Mouse (Mus musculus) MEL (cell line): ENCODE measurements around the gene Ugt1a10.

Experiments used
- CHD1 ChIP-seq: IDR thresholded peaks from 2 replicates; pipeline ENCODE4 v1.6.1; 2012; ENCODE audit warnings: low read depth, mild to moderate bottlenecking, inconsistent platforms, low read length, improper control_type of control experiment
- CTCF ChIP-seq, 3 experiments: IDR thresholded peaks in 2 of 3; conservative IDR thresholded peaks in 1 of 3; 2 replicates each; pipeline ENCODE4 v1.5.1; 2011 to 2012; ENCODE audit warnings: low read length in 3 of 3, low read depth in 2 of 3, mild to moderate bottlenecking in 2 of 3, improper control_type of control experiment in 1 of 3, inconsistent platforms in 1 of 3, mixed read lengths in 1 of 3, moderate library complexity in 1 of 3; ENCODE audit not compliant: control insufficient read depth in 1 of 3, insufficient read depth in 1 of 3, poor library complexity in 1 of 3, severe bottlenecking in 1 of 3
- E2F4 ChIP-seq: IDR thresholded peaks from 2 replicates; pipeline ENCODE4 v1.6.1; 2011; ENCODE audit warnings: low read depth, low read length, improper control_type of control experiment, borderline replicate concordance
- ELF1 ChIP-seq: IDR thresholded peaks from 2 replicates; pipeline ENCODE4 v1.6.1; 2014; ENCODE audit warnings: low read depth, mild to moderate bottlenecking, inconsistent platforms, low read length, improper control_type of control experiment, moderate library complexity
- EP300 ChIP-seq, 2 experiments: IDR thresholded peaks; 2 replicates each; pipeline ENCODE4 v1.6.1; 2011; ENCODE audit warnings: improper control_type of control experiment in 2 of 2, low read length in 2 of 2, low read depth in 1 of 2, mild to moderate bottlenecking in 1 of 2
- KAT2A ChIP-seq: conservative IDR thresholded peaks from 2 replicates; pipeline ENCODE4 v1.6.1; 2012; ENCODE audit warnings: low read depth, low read length, improper control_type of control experiment, inconsistent platforms
- NRF1 ChIP-seq: IDR thresholded peaks from 2 replicates; pipeline ENCODE4 v1.6.1; 2014; ENCODE audit warnings: low read depth, mild to moderate bottlenecking, inconsistent platforms, low read length, improper control_type of control experiment, moderate library complexity; ENCODE audit not compliant: poor library complexity, insufficient read depth, severe bottlenecking
- POLR2A ChIP-seq, 2 experiments: IDR thresholded peaks; 2 replicates each; pipeline ENCODE4 v1.6.1; 2011 to 2012; ENCODE audit warnings: low read length in 2 of 2, mild to moderate bottlenecking in 2 of 2, control low read depth in 1 of 2, improper control_type of control experiment in 1 of 2, low read depth in 1 of 2, moderate library complexity in 1 of 2; ENCODE audit not compliant: control insufficient read depth in 1 of 2, insufficient read depth in 1 of 2, poor library complexity in 1 of 2
- TAL1 ChIP-seq: IDR thresholded peaks from 2 replicates; pipeline ENCODE4 v1.6.1; 2012; ENCODE audit warnings: mild to moderate bottlenecking, inconsistent platforms, low read length, moderate library complexity, mixed read lengths
- UBTF ChIP-seq: IDR thresholded peaks from 2 replicates; pipeline ENCODE4 v1.6.1; 2012; ENCODE audit warnings: low read depth, mild to moderate bottlenecking, inconsistent platforms, low read length, improper control_type of control experiment, moderate library complexity, borderline replicate concordance; ENCODE audit not compliant: insufficient read depth
- USF1 ChIP-seq: IDR thresholded peaks from 2 replicates; pipeline ENCODE4 v1.6.1; 2014; ENCODE audit warnings: low read depth, mild to moderate bottlenecking, inconsistent platforms, low read length, improper control_type of control experiment, moderate library complexity
- USF2 ChIP-seq, 2 experiments: IDR thresholded peaks; 2 replicates each; pipeline ENCODE4 v1.6.1; 2011 to 2012; ENCODE audit warnings: improper control_type of control experiment in 2 of 2, low read length in 2 of 2, borderline replicate concordance in 1 of 2, inconsistent platforms in 1 of 2, low read depth in 1 of 2, mild to moderate bottlenecking in 1 of 2; ENCODE audit not compliant: insufficient read depth in 1 of 2

DNA sequence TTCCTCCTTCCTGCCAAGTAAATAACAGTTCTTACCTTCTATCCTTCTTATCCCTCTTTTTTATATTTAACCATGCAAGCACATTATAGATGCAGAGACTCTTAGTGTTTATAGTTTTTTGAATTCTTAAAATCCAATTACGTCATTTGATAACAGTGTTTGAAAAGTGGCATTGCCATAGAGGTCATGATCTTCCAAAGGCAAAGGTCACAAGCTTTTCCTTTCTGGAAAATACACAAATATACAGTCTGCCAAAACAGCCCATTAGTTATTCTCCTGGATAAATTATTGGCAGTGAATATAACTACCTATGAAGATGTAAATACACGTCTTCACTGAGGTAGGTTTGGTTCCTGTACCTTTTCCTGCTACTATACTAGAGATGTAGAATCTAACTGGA, 19.3 kb downstream of the Ugt1a10 start:
- TF ChIP-seq E2F4 (no peak), CHD1 (no peak), UBTF (no peak), EP300 (IDR thresholded peaks at IDR 0.05; ENCODE audit: low read depth in 1 of 2, low read length in 2 of 2) (no peak), NRF1 (no peak), POLR2A (IDR thresholded peaks at IDR 0.05; ENCODE audit: control insufficient read depth in 1 of 2, insufficient read depth in 1 of 2, low read depth in 1 of 2, low read length in 2 of 2, poor library complexity in 1 of 2) (no peak), CTCF (IDR thresholded peaks at IDR 0.05 in 2 of 3, conservative IDR thresholded peaks at IDR 0.05 in 1 of 3; ENCODE audit: control insufficient read depth in 1 of 3, insufficient read depth in 1 of 3, low read depth in 2 of 3, low read length in 3 of 3, poor library complexity in 1 of 3, severe bottlenecking in 1 of 3) (no peak), TAL1 (no peak), USF2 (IDR thresholded peaks at IDR 0.05; ENCODE audit: borderline replicate concordance in 1 of 2, insufficient read depth in 1 of 2, low read depth in 1 of 2, low read length in 2 of 2) (no peak), USF1 (no peak), ELF1 (no peak), KAT2A (no peak)
